Mouse (Mus musculus): ENCODE data around the gene Mia3.

DNA sequence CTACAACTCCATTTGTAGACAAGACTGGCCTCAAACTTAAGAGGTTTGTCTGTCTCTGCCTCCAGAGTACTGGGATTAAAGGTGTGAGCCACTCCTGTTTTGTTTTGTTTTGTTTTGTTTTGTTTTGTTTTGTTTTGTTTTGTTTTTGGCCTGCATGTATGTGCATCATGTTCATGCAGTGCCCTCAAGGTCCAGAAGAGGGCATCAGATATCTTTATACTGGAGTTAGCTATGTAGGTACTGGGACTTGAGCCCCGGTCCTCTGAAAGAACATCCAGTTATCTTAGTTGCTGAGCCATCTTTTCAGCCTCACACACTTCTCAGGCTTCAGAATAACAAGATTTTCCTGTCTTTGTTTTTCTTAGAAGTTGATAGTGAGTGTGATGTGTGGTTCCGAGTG lies 53.6 kb downstream of the Mia3 start:
- TF ChIP-seq CTCF (IDR thresholded peaks at IDR 0.05): peak; percentile 47
- TF ChIP-seq EP300 (IDR thresholded peaks at IDR 0.05; ENCODE audit: insufficient read depth, low read depth, low read length): no peak
